Mouse (Mus musculus): ENCODE data around the gene Gemin7. TPM values are rescaled to one million over a fixed set of nuclear protein-coding genes. Genes with fewer than 3 reads are reported as not detected.

The Gemin7 gene
- polyA plus RNA-seq, 1 experiment from 2014 or later: 169 TPM

- Histone ChIP-seq H3K27ac (no peak within 1 kb of the TSS), H3K4me3 (peak within 1 kb of the TSS; percentile 22), H3K9me3 (no peaks in the 10 kb centered on the region), H3K9ac (peak within 1 kb of the TSS; percentile 65), H3K4me2 (peak within 1 kb of the TSS; percentile 51), H3K27me3 (peaks cover 68% of the 10 kb centered on the region), H3K4me1 (peaks cover 17% of the 10 kb centered on the region), H3K36me3 (no peaks in the 10 kb centered on the region)
- ATAC-seq (ENCODE audit: insufficient number of reproducible peaks, insufficient read depth, low FRiP score, low TSS enrichment, low read depth): no peak
- WGBS: 6% methylated on average over 20 of the region's 29 CpGs
Measured at GRCm38 (mm10) chr7:19517652-19518365, 59.6 kb downstream of the Gemin7 start, which contains the start of gene Nkpd1. Gene Nkpd1 (plus strand): TSS chr7:19517838.

Other genes starting within 250 kb of the Gemin7 start
- gene Ercc1, start 232.8 kb downstream of the Gemin7 start, polyA plus RNA-seq (2015; fragmentation: Nextera tagmentation; extraction: Ambion mirVana): 93.2 and 106 TPM in 2 replicates
- 29.4 and 30.5 TPM in 2 replicates for gene Cd3eap, start 218.1 kb downstream of the Gemin7 start, polyA plus RNA-seq (2015; fragmentation: Nextera tagmentation; extraction: Ambion mirVana)
- gene Ppp1r13l, start 217.8 kb downstream of the Gemin7 start, polyA plus RNA-seq (2015; fragmentation: Nextera tagmentation; extraction: Ambion mirVana): 8.3 and 12.6 TPM in 2 replicates
- 17.0 and 17.4 TPM in 2 replicates for gene Ercc2, start 195.6 kb downstream of the Gemin7 start, polyA plus RNA-seq (2015; fragmentation: Nextera tagmentation; extraction: Ambion mirVana)
- gene Klc3, start 173.5 kb downstream of the Gemin7 start, polyA plus RNA-seq (2015; fragmentation: Nextera tagmentation; extraction: Ambion mirVana): 14.5 and 14.8 TPM in 2 replicates
- 2.1 TPM in 1 of 2 replicates, not detected in the other for gene Ckm, start 172.8 kb downstream of the Gemin7 start, polyA plus RNA-seq (2015; fragmentation: Nextera tagmentation; extraction: Ambion mirVana)
- 10.2 and 12.4 TPM in 2 replicates for gene Mark4, start 118.8 kb downstream of the Gemin7 start, polyA plus RNA-seq (2015; fragmentation: Nextera tagmentation; extraction: Ambion mirVana)
- 0.73 and 0.84 TPM in 2 replicates for gene Exoc3l2, start 114.3 kb downstream of the Gemin7 start, polyA plus RNA-seq (2015; fragmentation: Nextera tagmentation; extraction: Ambion mirVana)
- 2.3 and 2.7 TPM in 2 replicates for gene Bloc1s3, start 69.2 kb downstream of the Gemin7 start, polyA plus RNA-seq (2015; fragmentation: Nextera tagmentation; extraction: Ambion mirVana)
- gene Trappc6a, start 69.2 kb downstream of the Gemin7 start, polyA plus RNA-seq (2015; fragmentation: Nextera tagmentation; extraction: Ambion mirVana): 60.2 and 64.1 TPM in 2 replicates
- 0.08 and 0.15 TPM in 2 replicates for gene Nkpd1, start 59.8 kb downstream of the Gemin7 start, polyA plus RNA-seq (2015; fragmentation: Nextera tagmentation; extraction: Ambion mirVana)
- 26.0 and 30.3 TPM in 2 replicates for gene Ppp1r37, start 14.5 kb downstream of the Gemin7 start, polyA plus RNA-seq (2015; fragmentation: Nextera tagmentation; extraction: Ambion mirVana)
- 0.67 and 0.83 TPM in 2 replicates for gene Zfp296, start 308 bp downstream of the Gemin7 start, polyA plus RNA-seq (2015; fragmentation: Nextera tagmentation; extraction: Ambion mirVana)
- 61.2 and 73.9 TPM in 2 replicates for gene Clasrp, start 26.9 kb upstream of the Gemin7 start, polyA plus RNA-seq (2015; fragmentation: Nextera tagmentation; extraction: Ambion mirVana)
- gene Relb, start 51.8 kb upstream of the Gemin7 start, polyA plus RNA-seq (2015; fragmentation: Nextera tagmentation; extraction: Ambion mirVana): 7.5 and 10.5 TPM in 2 replicates
- gene Clptm1, start 87.4 kb upstream of the Gemin7 start, polyA plus RNA-seq (2015; fragmentation: Nextera tagmentation; extraction: Ambion mirVana): 69.8 and 74.7 TPM in 2 replicates
- gene Apoc2, start 100.3 kb upstream of the Gemin7 start, polyA plus RNA-seq (2015; fragmentation: Nextera tagmentation; extraction: Ambion mirVana): 11.5 TPM in 1 of 2 replicates, not detected in the other
- 0.69 TPM in 1 of 2 replicates, not detected in the other for gene Gm44805, start 103.8 kb upstream of the Gemin7 start, polyA plus RNA-seq (2015; fragmentation: Nextera tagmentation; extraction: Ambion mirVana)
- 1.5 TPM in 1 of 2 replicates, not detected in the other for gene Apoc4, start 103.9 kb upstream of the Gemin7 start, polyA plus RNA-seq (2015; fragmentation: Nextera tagmentation; extraction: Ambion mirVana)
- gene Apoc1, start 115.1 kb upstream of the Gemin7 start, polyA plus RNA-seq (2015; fragmentation: Nextera tagmentation; extraction: Ambion mirVana): 10.3 and 17.3 TPM in 2 replicates
- 200 and 263 TPM in 2 replicates for gene Apoe, start 121.6 kb upstream of the Gemin7 start, polyA plus RNA-seq (2015; fragmentation: Nextera tagmentation; extraction: Ambion mirVana)
- gene Tomm40, start 137.8 kb upstream of the Gemin7 start, polyA plus RNA-seq (2015; fragmentation: Nextera tagmentation; extraction: Ambion mirVana): 112 and 139 TPM in 2 replicates
- 82.9 and 87.0 TPM in 2 replicates for gene Nectin2, start 172.9 kb upstream of the Gemin7 start, polyA plus RNA-seq (2015; fragmentation: Nextera tagmentation; extraction: Ambion mirVana)
- gene Bcam, start 193.4 kb upstream of the Gemin7 start, polyA plus RNA-seq (2015; fragmentation: Nextera tagmentation; extraction: Ambion mirVana): 98.1 and 116 TPM in 2 replicates
- gene Cblc, start 219.2 kb upstream of the Gemin7 start, polyA plus RNA-seq (2015; fragmentation: Nextera tagmentation; extraction: Ambion mirVana): 8.1 and 10.4 TPM in 2 replicates
- gene Bcl3, start 245.2 kb upstream of the Gemin7 start, polyA plus RNA-seq (2015; fragmentation: Nextera tagmentation; extraction: Ambion mirVana): 2.2 and 3.6 TPM in 2 replicates

All from embryonic facial prominence, embryonic 13.5 days (tissue).